Mouse (Mus musculus) right cerebral cortex, postnatal 4 days (tissue): Measurements from ENCODE around the gene Scap.
"Not testable (repeated sequence)": the region's sequence is repeated elsewhere in the genome, so short reads cannot be mapped to it uniquely, and the experiment has no call there.

Experiments
- DNase-seq: peaks from one replicate; pipeline ENCODE4 v3.0.0-alpha.2; 2022

Gene Scap

GRCm38 (mm10) chr9:110333135-110333895 is at the start of gene Scap:
Scap (plus strand) TSS chr9:110333288.
- DNase-seq, result peak; percentile 100

- DNase-seq, result no peak
Observed at GRCm38 (mm10) chr9:110284075-110284697, 48.9 kb upstream of the Scap start.

DNA sequence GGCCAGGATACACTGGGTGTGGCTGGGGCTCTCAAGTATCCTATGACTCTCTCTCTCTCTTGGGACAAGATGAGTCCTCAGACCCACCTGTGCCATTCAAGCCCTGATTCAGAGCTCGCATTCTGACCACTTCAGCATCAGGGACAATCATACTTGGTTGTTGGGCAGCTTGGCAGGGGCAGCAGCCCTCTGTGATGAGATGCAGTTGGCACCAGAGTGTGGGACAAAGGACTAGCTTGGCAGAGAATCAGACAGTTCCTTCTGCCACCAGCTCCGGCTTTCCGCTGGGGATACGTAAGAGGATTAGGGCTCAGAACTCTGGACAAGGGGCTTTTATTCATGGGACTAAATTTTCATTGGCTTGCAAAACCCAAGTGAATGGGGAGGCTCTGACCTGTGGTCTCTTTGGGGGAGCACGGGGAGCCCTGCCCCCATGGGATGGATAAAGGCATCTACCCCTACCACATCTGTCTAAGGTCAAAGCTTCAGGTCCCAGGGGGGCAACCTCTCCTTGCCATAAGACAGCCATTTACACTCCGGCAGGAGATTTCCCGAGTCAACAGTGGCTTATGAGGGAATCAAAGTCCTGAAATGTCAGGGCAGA is 45.7 kb upstream of the Scap start:
- peak; percentile 29 for DNase-seq

- DNase-seq, result no peak
Observed at GRCm38 (mm10) chr9:110293254-110293718, 39.8 kb upstream of the Scap start.

GRCm38 (mm10) chr9:110293873-110294415 is 39.1 kb upstream of the Scap start:
- DNase-seq, result no peak

DNA sequence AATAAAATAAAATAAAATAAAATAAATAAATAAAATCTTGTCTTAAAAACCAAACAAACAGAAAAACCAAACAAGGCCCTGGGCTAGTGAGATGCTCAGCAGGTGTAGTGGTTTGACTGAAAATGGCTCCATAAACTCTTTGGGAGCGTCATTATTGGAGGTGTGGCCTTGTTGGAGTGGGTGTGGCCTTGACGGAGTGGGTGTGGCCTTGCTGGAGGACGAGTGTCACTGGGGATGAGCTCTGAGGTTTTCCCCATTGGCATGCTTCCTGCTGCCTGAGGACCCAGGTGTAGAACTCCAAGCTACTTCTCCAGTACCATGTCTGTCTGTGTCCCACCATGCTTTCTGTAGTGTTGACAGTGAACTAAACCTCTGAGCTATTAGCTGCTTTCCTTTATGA is 38.3 kb upstream of the Scap start:
- no peak for DNase-seq

GRCm38 (mm10) chr9:110296867-110297627 is 36.0 kb upstream of the Scap start:
- DNase-seq, result peak; percentile 88

GRCm38 (mm10) chr9:110304516-110304915 is 28.6 kb upstream of the Scap start:
- DNase-seq, result no peak

- DNase-seq, result peak; percentile 87
Observed at GRCm38 (mm10) chr9:110304969-110305651, 28.0 kb upstream of the Scap start, which contains the start of gene Elp6. Elp6 (plus strand) TSS chr9:110305173.

- DNase-seq, result no peak
Observed at GRCm38 (mm10) chr9:110306371-110306770, 26.7 kb upstream of the Scap start.

DNA sequence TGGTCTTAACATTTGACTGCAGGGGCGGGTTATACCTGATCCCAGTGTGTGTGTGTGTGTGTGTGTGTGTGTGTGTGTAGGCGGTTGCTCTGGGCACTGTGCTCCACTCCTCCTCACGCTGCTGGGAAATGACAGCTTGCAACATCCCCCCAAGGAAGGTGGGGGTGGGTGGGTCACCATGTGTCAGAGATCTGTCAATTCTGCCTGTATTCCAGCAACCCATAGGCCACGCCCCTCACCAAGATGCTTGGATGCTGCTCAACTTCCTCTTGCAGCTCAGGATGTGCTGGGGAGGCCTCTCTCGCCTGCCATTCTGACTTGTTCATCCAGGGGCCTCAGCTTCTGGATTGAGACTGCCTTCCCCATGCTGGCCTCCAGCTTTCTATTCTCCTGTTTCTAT is 18.4 kb upstream of the Scap start:
- no peak for DNase-seq

DNA sequence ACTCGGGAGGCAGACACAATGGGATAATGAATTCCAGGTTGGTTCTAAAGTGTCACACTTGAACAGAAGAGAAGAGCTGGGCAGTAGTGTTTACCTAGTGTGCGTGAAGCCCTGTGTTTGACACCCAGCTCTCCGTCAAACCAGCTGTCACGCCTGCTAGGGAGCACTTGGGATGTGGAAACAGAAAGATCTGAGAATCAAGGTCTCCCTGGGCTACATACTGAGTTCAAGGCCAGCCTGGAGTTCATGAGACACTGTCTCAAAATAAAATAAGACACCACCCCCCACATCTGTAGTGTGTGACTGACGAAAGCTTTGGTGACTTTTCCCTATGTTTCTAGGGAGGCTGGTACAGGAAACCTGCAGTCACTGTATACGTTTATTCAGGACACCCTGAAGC is 17.7 kb upstream of the Scap start:
- no peak for DNase-seq

GRCm38 (mm10) chr9:110315904-110316303 is 17.2 kb upstream of the Scap start:
- no peak for DNase-seq

DNA sequence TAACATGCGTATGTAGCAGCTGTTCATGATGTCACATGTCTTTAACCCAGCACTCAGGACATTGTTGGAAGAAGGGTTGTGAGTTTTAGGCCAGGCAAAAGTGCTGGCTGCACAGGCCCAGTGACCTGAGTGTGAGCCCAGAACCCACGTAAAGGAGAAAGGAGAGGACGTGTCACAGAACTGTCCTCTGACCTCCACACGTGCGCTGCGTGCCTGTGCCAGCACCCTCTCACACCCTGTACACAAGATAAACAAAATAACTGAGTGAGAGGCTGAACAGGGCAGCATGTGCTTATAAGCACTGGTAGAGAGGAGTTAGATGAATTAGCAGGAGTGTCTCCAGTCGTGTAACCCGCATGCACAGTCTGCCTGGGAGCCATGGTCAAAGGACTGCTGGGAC is 16.6 kb upstream of the Scap start:
- DNase-seq, result no peak

DNA sequence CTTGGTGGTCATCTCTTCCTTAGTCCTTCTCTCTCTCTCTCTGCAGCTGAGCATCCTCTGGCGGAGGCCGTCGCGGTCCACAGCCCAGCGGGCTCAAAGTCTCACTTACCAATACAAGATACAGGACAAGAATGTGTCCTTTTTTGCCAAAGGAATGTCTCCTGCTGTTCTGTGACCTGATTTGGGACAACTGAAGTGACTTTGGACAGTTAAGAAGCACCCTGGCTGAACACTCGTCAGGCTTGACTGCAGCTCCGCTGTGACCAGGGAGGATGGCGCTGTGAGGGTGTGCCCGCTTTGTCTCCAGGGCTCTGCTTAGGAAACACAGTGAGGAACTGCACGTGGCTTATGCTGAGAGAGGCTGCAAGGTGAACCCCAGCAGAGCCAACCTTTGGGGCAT is 12.3 kb upstream of the Scap start:
- DNase-seq, result no peak

DNA sequence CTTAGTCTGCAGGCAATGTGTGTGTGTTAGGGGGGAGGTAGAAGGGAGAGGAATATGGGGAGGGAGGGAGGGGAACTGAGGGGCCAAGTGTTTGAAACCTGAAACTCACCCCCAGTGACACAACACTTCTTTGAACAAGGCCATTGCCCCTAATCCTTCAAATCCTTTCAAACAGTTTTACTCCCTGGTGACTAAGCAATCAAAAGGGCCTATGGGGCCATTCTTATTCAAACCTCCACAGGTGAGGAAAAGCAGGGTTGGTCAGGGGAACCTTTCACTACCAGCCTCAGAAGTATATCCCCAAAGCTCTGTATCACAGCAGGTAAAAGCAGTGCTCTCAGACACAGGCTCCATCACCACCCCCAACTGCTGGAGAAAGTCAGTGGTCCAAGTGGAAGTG is 10.1 kb upstream of the Scap start:
- no peak for DNase-seq

GRCm38 (mm10) chr9:110324181-110324580 is 8.9 kb upstream of the Scap start:
- no peak for DNase-seq

DNA sequence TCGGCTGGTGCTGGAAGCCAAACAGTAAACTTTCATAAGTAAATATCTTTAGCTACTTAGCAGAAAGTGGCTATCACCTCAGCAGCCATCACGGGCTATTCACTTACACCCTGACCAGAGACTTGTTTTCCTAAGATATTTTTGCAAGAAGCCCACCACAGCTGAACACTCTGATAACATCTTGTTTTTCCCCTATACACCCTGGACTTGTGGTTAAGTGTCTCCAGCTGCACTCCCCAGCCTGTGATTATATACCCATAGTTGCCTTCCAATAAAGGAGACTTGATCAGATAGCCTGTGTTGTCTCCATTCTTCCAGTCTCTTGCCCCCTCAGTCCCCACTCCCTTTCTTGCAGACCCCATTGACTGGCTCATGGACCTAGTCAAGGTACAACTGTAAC is 4.9 kb upstream of the Scap start:
- DNase-seq, result no peak

GRCm38 (mm10) chr9:110328946-110329630 is 4.0 kb upstream of the Scap start:
- DNase-seq, result no peak

GRCm38 (mm10) chr9:110329655-110330054 is 3.4 kb upstream of the Scap start:
- DNase-seq, result no peak

DNA sequence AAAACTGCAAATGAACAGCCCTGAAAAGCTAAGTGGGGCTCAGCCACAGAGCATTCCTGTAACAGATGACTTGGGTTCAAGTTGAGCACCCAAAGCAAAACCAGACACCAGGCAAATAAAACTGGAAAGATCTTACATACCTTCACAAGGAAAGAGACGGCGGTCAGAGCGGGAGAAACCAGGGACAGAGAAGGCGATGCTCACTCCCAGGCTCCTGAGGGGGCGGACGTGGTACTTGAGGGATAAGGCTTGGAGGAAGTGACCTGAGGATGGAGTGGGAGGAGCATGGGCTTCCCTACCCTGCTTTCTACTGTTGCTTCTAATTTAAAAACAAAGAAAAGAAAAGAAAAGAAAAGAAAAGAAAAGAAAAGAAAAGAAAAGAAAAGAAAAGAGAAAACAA is 2.7 kb upstream of the Scap start:
- DNase-seq, result no peak

DNA sequence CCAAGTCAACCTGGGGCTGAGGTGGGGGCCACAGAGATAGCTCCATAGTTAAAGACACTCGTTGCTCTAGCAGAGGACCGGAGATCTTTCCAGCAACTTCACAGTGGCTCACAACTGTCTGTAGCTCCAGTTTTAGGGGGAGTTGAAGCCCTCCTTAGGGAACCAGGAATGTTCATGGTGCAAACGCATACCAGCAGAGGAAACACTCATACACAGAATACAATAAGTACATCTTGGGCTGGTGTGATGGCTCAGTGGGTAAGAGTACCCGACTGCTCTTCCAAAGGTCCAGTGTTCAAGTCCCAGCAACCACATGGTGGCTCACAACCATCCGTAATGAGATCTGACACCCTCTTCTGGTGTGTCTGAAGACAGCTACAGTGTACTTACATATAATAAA is 2.2 kb upstream of the Scap start:
- DNase-seq, result not testable (repeated sequence)
